Mouse (Mus musculus): ENCODE results near the gene Arhgef10l.

Gene Arhgef10l

DNA sequence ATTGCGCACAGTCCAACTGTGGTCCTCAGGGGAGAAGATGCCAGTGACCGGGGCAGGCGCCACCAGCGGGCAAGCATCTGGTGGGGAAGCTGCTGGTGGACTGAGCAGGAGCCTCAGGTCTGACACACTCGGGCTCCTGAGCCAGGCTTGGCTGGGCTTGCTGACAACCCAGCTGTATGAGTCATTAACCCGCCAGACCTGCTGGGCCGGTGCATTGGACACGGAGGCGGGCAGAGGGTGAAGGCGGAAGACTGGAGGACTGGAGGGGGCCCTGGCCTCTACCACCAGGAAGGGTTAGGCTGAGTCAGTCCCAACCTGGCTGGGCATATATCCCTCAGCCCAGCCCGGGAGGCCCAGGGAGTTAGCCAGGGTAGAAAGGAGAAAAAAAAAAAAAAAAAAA is at the start of gene Arhgef10l:
Gene Arhgef10l, minus strand, starts transcription at position 253 of the 400 bp plus-strand sequence.
- in situ Hi-C loops (cut with MboI; ENCODE audit: low pct_unique_long_range_greater_than_20kb in 1 of 2, low sequenced_read_pairs in 2 of 2, unreplicated experiment in 1 of 2), result loop anchor here (5.0 kb wide), 2 partner anchors 68 to 73 kb away; no protein-coding TSS in a partner anchor

GRCm38 (mm10) chr4:140714586-140714985 is 48.8 kb upstream of the Arhgef10l start:
- in situ Hi-C loops (cut with MboI; ENCODE audit: low pct_unique_long_range_greater_than_20kb in 1 of 2, low sequenced_read_pairs in 2 of 2, unreplicated experiment in 1 of 2), result no loop called here

GRCm38 (mm10) chr4:140713480-140714365 is 47.9 kb upstream of the Arhgef10l start:
- in situ Hi-C loops (cut with MboI; ENCODE audit: low pct_unique_long_range_greater_than_20kb in 1 of 2, low sequenced_read_pairs in 2 of 2, unreplicated experiment in 1 of 2), result no loop called here

DNA sequence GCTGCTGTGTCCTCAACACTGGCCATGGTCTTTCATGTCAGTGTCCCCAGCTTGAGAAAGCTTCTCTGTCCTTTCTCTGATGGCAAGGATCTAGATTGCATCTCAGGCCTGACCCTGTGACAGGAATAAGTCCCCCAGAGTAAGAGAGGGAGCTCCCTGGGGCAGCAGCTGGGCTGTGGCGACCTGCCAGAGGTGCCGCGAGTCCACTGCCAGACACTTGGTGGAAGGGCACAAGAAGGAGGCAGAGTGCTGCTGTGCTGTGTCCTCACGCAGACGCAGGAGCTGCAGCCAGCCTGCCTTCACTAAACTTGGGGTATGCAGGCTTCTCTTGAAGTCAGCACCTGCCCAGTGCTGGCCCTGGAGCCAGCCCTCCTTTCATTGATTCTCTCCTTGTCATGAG is 45.5 kb upstream of the Arhgef10l start:
- in situ Hi-C loops (cut with MboI; ENCODE audit: low pct_unique_long_range_greater_than_20kb in 1 of 2, low sequenced_read_pairs in 2 of 2, unreplicated experiment in 1 of 2), result no loop called here

- in situ Hi-C loops (cut with MboI; ENCODE audit: low pct_unique_long_range_greater_than_20kb in 1 of 2, low sequenced_read_pairs in 2 of 2, unreplicated experiment in 1 of 2), result no loop called here
Observed at GRCm38 (mm10) chr4:140710781-140711180, 45.0 kb upstream of the Arhgef10l start.

- in situ Hi-C loops (cut with MboI; ENCODE audit: low pct_unique_long_range_greater_than_20kb in 1 of 2, low sequenced_read_pairs in 2 of 2, unreplicated experiment in 1 of 2), result no loop called here
Observed at GRCm38 (mm10) chr4:140709617-140710016, 43.8 kb upstream of the Arhgef10l start.

GRCm38 (mm10) chr4:140709111-140709510 is 43.3 kb upstream of the Arhgef10l start:
- in situ Hi-C loops (cut with MboI; ENCODE audit: low pct_unique_long_range_greater_than_20kb in 1 of 2, low sequenced_read_pairs in 2 of 2, unreplicated experiment in 1 of 2), result no loop called here

GRCm38 (mm10) chr4:140708297-140708927 is 42.6 kb upstream of the Arhgef10l start:
- in situ Hi-C loops (cut with MboI; ENCODE audit: low pct_unique_long_range_greater_than_20kb in 1 of 2, low sequenced_read_pairs in 2 of 2, unreplicated experiment in 1 of 2), result no loop called here

DNA sequence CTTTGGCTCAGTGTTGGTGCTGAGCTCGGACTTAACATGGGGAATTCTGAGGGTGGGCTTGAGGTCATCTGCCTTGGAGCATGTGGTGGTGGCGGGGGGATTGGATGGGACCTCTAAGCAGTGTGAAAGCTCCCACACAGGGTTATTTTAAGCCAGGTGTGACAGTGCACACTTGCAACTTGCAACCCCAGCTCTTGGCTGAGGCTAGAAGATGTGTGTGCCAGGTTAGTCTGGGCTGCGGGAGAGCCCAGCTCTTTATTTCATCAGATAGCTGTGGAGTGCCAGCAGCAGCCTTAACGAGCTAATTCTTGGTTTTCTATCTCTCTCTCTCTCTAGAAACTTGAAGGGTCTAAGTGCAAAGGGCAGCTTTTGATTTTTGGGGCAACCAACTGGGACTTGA is 41.8 kb upstream of the Arhgef10l start:
- in situ Hi-C loops (cut with MboI; ENCODE audit: low pct_unique_long_range_greater_than_20kb in 1 of 2, low sequenced_read_pairs in 2 of 2, unreplicated experiment in 1 of 2), result no loop called here

DNA sequence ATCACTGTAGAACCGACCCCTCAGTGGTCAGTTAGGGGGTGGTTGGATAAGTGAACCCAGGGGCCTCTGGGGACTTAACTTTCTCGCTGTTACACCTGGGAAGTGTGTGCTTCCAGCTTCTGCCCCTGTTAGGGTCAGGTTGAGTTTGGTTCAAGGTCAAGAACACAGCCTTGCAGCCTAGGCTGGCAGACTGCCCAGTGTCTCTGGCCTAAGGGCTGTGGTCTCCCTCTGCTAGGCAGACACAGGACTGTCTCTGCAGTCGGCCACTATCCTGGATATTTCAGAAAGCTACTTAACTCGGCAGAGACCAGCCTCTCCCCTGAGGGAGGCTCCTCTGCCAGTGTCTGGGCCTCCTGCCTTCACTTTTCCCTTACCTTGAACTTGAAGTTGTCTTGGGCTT is 38.4 kb upstream of the Arhgef10l start:
- in situ Hi-C loops (cut with MboI; ENCODE audit: low pct_unique_long_range_greater_than_20kb in 1 of 2, low sequenced_read_pairs in 2 of 2, unreplicated experiment in 1 of 2), result no loop called here

- in situ Hi-C loops (cut with MboI; ENCODE audit: low pct_unique_long_range_greater_than_20kb in 1 of 2, low sequenced_read_pairs in 2 of 2, unreplicated experiment in 1 of 2), result no loop called here
Observed at GRCm38 (mm10) chr4:140703636-140704035, 37.8 kb upstream of the Arhgef10l start.

GRCm38 (mm10) chr4:140702611-140703327 is 37.0 kb upstream of the Arhgef10l start:
- in situ Hi-C loops (cut with MboI; ENCODE audit: low pct_unique_long_range_greater_than_20kb in 1 of 2, low sequenced_read_pairs in 2 of 2, unreplicated experiment in 1 of 2), result no loop called here

DNA sequence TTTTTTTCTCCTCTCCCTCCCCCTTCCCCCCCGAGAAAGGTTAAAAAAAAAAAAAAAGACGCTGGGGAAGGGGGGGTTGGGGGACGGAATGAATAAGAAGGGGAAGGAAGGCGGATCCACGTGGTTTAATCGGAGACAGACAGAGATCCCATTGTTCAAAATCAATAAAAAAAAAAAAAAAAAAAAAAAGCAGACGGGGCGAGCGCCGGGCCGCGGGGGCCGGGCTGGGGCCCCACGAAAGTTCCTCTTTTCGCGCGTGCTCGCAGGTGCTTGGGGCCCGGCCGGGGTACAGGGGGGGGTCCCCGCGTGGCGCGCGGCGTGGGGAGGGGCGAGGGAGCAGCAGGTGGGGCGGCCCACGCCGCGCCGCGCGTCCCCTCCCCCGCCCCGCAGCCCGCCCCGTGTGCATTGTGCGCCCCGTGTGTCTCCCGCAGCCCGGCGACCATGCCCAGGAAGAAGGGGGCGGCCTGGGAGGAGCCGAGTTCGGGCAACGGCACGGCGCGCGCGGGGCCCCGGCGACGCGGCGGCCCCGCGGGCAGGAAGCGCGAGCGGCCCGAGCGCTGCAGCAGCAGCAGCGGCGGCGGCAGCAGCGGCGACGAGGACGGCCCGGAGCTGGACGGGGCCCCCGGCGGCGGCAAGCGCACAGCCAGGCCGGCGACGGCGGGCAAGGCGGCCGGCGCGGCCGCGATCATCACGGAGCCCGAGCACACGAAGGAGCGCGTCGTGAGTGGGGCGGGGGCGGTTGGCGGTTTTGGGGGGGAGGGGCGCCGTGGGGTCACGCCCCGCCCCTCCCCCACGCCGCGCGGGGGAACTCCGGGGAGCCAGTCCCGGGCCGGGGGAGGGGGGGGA is 36.1 kb upstream of the Arhgef10l start:
- in situ Hi-C loops (cut with MboI; ENCODE audit: low pct_unique_long_range_greater_than_20kb in 1 of 2, low sequenced_read_pairs in 2 of 2, unreplicated experiment in 1 of 2), result no loop called here

- in situ Hi-C loops (cut with MboI; ENCODE audit: low pct_unique_long_range_greater_than_20kb in 1 of 2, low sequenced_read_pairs in 2 of 2, unreplicated experiment in 1 of 2), result no loop called here
Observed at GRCm38 (mm10) chr4:140701049-140701715, 35.4 kb upstream of the Arhgef10l start.

DNA sequence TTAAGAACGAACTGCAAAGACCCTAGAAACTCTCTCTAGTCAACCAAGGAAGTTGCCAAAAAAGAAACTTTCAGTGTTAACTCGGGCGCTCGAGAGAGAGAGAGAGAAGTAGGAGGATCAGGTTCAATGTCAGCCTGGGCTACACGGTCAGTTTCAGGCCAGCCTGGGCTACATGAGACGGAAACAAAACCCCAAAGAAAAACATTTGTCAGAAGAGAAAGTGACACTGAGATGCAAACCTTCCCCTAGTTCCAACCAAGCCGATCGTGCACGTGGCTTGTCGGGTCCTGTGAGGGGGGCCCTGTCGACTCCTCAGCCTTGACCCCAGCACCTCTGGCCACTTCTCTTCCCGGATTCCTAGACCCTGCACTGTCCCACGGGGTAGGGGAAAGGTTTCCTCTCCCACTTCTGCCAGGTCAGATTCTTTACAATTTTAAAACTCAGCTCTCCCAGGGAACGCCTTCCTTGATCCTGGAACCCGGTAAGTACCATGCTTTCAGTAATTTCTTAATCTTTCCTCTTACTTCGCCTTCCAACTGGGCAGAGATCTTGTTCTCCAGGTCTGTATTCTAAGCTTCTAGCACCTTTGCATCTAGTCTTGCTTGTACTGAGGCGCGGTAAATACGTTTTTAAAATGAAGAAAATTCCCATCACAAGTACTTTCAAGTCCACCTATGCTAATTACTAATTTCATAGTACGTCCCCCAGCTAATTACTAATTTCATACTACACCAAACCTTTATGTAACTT is 34.6 kb upstream of the Arhgef10l start, which contains the start of gene Rcc2:
Gene Rcc2, plus strand, starts transcription at position 273 of the 750 bp plus-strand sequence.
- in situ Hi-C loops (cut with MboI; ENCODE audit: low pct_unique_long_range_greater_than_20kb in 1 of 2, low sequenced_read_pairs in 2 of 2, unreplicated experiment in 1 of 2), result no loop called here

DNA sequence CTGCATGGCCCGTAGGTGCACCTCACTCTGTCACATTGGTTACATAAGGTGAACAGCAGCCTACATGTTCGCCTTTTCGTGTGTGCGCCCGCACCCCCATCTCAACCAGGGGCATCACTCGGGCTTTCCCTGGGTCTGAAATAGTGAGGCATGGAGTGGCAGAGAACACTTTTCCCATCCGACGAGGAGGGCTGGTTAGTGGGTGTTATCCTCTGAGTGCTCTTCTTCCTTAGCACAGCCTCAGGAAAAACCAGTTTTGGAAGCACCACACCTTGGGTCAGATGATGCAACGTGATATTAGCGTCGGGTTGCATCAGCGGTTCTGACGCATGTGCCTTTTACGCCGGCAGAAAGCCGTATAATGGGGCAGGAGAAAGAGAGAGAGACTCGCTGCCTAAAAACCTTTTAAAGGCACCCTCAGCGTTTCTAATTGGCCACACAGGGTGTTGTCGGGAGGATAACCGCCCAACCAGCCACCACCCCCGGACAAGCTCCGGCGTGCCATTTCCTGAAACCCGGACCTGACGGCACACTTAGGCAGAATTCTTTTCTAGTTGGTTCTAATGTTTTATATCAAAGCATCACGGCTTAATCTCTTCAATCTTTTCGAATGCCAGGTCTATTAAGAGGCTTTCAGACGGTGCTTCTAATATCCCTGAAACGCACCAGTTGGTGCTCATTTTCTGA is 33.8 kb upstream of the Arhgef10l start:
- in situ Hi-C loops (cut with MboI; ENCODE audit: low pct_unique_long_range_greater_than_20kb in 1 of 2, low sequenced_read_pairs in 2 of 2, unreplicated experiment in 1 of 2), result no loop called here
